Mouse (Mus musculus) fat pad, adult 2 months (tissue): Measurements from ENCODE around the gene Ap3d1.

ENCODE experiments used
- DNase-seq: peaks from one replicate; pipeline ENCODE4 v3.0.0-alpha.2; 2011; ENCODE audit warnings: low read depth, low spot score; ENCODE audit errors: extremely low read depth

Ap3d1 gene

DNA sequence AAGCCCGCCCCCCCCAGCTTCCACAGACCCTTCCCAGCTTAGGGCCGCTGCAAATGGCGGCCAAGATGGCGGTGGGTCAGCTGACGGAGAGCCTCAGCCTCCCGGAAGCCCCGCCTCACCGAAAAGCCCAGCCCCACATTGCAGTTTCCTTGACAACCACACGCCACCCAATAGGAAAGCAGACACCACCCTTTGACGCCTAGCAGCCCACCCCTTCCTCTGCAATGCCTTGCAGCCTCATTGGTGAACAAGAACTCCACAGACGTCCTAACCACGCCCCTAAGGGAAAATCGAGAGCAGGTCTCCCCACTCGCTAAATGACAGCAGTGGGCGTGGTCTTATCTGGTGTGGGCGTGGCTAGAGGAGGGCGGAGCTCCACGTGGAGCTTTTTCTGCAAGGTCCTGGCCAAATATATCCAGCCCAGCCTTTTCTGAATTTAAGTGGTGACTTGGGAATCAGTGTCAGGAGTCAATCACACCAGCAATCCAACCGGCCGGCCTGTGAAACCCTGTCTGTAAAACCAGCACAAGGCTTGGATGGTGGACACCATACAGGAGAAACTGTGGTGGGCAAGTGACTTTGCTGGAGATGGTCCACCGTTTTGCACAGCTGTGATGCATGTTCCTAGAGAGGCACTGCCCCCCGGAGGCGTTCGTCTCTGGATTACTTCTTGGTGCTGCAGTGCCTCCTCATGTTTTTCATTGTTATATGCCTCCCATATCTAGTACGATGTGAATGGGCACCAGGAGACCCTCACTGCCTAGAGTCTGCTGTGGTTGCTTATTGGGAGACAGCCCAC is at the start of gene Ap3d1:
Gene Ap3d1, minus strand, starts transcription at position 85 of the 799 bp plus-strand sequence.
- DNase-seq: peak; percentile 97

DNA sequence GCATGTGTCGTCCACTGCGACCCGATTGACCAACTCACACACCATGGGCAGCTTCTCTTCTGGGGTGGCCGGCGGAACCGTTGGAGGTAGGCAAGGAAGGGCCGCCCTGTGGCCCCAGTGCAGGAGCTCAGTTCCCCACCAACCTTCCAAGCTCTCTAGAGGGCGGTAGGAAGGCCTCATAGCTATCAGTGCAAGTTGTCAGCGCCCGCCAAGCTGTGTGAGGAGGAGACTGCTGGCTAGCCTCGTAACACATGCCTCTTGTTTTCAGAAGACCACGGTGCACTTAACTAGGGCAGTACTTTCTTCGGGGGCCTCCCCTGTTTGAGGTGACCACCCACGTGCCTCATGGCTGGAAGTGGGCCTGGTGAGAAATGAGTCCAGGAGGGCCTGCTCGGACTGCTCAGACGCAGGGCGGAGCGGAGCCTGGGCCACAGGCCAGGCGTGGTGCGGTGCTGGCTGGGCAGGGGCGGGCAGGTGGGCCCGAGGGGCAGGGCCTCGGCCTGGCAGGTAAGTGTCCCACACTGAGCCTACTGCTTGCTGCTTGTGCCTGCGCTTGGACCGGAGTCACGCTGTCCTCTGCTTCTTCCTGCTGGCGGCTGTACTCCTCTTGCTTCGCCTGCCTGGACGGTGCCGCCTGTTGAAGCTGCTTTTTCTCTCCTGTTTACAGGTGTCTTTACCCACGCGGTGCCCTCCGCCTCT is 49.6 kb upstream of the Ap3d1 start:
- DNase-seq: no peak

DNA sequence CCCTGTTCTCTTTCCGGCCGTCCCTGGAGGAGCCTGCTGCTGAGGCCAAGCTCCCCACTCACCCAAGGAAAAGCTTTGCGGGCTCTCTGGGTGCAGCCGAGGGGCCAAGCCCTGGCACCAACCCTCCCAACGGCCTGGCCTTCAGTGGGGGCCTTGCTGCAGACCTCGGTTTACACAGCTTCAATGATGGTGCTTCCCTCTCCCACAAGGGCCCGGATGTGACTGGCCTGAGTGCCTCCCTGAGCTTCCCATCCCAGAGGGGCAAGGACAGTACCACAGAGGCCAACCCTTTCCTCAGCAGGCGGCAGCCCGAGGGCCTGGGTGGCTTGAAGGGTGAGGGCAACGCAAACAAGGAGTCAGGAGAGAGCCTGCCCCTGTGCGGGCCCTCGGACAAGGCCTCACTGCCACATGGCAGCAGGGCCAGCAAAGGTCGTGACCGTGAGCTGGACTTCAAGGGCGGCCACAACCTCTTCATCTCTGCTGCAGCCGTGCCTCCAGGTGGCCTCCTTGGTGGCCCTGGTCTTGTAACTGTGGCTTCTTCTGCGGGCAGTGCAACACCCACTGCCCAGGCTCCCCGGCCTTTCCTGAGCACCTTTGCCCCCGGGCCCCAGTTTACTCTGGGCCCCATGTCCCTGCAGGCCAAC is 48.8 kb upstream of the Ap3d1 start:
- no peak for DNase-seq

DNA sequence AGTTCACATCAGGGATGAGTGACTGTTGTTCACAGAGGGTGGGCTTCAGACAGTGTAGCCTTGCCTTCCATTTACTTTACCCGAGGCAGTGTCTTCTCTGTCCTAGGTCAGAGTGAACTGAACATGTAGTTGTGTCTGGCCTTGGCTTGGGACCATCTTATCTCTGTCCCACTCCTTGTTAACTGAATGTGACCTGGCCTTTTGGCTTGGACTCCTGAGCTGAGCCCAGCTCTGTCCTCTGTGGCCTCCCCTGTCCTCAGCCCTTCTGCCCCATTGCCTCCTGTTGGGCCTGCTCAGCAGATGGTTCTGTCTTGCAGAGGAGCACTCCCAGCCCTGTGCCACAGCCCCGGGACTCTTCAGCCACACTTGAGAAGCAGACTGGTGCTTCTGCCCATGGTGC is 45.5 kb upstream of the Ap3d1 start:
- DNase-seq: no peak

DNA sequence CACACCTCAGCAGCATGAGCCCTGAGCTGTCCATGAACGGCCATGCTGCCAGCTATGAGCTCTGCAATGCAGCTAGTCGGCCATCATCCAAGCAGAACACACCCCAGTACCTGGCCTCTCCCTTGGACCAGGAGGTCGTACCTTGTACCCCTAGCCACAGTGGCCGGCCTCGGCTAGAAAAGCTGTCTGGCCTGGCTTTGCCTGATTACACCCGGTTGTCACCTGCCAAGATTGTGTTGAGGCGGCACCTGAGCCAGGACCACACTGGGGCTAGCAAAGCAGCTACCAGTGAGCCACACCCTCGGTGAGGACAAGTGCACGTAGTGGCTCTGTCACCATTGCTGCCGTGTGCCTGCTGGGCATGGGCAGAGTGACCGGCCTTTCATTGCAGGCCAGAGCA is 43.9 kb upstream of the Ap3d1 start:
- no peak for DNase-seq

DNA sequence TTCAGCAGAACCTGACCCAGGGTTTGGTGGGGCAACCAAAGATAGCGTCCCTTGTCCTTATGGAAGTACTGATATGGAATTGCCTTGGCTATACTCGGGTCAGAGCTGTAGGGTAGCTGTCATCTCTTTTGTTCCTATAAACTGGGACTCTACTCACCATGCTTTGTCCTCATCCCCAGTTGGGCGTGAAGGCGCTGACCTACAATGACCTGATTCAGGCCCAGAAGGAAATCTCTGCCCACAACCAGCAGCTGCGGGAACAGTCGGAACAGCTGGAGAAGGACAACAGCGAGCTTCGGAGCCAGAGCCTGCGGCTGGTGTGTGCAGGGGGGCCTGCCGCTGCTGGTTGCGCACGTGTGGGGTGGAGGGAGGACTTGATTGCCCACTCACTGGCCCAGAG is 42.8 kb upstream of the Ap3d1 start:
- DNase-seq: no peak

DNA sequence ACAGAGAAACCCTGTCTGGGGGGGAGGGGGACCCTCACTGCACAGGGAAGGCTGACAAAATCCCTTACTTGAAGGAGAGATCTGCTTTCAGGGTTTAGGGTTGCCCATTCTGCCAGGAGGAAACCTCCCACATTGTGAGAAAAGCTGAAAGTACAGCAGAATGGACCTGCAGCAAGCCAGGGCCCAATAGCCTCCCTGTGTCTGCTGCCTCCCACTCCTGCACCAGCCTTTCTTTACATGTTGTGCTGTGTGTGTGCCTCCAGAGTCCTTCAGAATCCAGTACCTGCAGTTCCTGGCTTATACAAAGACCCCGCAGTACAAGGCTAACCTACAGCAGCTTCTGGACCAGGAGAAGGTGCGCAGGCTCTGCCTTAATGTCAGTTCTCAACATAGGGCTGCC is 42.2 kb upstream of the Ap3d1 start:
- DNase-seq: no peak

DNA sequence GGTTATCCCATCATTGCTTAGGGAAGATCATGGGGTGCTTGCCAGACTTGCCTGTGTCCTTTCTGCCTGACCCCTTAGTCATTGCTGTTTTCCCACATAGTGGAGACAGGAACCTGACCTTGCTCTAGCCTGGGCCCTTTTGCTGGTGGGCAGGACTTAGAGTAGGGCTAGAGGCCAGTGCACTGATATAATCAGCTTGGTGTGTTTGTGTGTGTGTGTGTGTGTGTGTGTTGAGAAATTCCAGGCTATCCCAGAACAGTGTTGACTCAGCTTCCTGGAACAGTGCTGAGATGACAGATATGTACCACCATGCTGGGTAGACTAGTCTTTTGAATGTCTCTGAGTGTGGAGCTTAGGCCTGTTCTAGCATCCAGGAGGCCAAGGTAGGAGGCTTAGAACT is 37.5 kb upstream of the Ap3d1 start:
- no peak for DNase-seq

DNA sequence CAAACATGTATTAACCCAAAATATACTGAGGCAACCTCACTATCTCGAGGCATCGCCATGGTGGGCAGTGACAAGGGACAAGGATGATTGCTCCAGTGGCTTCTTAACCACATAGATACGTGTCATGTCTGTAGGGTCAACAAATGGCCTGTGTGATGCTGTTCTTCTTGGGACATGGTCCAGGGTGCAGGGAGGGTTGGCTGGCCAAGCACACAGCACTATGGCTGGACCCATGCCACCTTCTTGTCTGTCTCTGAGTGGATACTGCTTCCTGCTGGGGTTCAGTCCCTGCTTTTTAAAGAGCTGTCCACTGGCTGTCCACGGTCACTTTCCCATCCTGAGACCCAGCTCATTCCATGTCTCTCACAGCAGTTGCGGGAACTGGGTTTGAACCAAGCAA is 35.1 kb upstream of the Ap3d1 start:
- no peak for DNase-seq

DNA sequence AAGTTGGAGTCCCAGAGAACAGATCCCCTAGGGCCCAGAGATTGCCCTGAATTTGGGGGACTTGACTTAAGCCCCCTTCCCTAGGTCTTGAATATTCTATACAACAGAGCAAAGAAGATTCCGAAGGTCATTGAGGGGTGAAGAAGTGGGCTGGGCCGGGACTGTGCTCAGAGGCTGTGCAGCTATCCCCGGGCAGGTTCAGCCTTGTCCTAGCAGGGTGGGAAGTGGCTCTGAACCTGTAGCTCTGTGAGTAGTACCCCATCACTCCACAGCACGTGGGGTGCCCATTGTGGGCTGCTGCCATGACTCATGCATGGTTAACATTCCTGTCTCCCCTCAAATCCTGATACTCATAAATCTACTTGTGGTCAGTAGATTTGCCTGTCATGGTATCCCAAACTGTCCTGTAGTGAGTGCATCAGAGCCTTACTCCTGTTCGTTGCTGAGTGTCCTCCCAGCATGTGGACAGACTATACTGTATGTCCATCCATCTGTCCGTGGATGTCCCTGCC is 34.4 kb upstream of the Ap3d1 start:
- no peak for DNase-seq

DNA sequence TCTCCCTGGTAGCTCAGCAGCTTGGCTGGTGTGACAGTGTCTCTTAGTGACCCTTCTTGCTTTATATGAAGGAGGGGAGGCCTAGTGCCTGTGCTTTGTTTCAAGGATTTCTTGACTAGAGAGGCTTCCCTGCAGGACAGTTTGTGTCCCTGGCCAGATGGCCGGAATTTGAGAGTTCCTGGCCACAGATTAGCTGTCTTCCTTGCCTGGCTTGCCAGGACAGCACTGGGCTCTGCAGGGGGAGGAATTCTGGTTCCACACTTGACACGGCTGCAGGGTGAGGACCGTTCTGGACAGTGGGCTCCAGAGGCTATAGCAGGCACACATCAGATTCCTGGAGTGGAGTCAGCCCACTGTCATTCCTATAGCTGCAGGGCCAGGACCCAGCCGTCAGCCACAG is 33.7 kb upstream of the Ap3d1 start:
- no peak for DNase-seq

DNA sequence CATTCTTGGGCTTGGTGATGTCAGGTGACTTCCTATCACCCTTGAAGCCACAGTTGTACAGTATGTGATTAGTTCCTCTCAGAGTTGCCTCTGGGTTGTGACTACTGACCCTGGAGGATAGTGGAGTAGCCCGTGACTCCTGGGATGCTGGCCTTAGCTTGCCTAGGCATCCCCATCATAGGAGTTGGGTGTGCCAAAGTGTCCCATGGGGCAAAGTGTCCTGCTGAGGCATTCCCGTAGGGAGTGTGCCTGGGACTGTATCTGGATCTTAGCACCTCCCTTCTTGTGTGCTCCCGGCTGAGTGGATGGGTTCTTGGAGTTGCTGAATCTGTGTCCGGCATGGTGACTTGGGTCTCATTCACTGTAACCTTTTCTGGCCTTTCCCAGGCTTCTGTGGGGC is 32.9 kb upstream of the Ap3d1 start:
- no peak for DNase-seq

DNA sequence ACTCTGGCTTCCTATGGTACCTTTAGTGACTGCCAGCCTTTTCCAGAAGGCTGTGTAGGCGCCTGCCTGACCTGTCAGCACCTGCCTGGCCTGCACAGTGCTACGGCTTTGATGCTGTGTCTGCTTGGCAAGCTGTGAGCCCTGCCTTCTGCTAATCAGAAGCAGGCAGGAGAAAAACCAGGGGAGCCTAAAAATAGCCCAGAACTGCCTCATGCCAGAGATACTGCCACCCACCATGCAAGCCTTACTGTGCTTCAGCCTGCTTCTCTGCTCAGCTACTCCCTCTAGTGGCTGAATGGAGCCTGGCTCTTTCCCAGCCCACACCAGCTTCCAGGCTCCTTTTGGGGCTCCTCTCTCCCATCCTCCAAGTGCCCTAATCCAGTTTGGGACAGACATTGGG is 32.5 kb upstream of the Ap3d1 start:
- DNase-seq: no peak

DNA sequence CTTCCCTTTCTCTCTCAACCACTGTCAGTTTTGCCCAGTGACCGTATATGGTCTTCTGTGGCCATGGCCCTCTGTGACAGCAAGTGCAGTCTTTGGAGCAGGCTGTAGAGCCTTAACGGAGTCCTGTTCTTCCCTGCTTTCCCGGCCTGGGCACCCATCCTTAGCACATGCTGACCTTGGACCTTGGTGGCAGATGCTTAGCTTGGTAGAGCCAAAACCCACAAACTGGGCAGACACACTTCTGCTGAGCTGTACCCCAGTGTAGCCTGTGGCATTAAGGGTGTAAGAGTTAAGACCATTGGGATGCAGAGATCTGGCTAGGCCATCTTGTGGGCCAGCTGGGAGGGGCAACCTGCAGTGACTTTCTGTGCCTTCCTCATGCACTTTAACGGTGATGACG is 31.8 kb upstream of the Ap3d1 start:
- DNase-seq: no peak

DNA sequence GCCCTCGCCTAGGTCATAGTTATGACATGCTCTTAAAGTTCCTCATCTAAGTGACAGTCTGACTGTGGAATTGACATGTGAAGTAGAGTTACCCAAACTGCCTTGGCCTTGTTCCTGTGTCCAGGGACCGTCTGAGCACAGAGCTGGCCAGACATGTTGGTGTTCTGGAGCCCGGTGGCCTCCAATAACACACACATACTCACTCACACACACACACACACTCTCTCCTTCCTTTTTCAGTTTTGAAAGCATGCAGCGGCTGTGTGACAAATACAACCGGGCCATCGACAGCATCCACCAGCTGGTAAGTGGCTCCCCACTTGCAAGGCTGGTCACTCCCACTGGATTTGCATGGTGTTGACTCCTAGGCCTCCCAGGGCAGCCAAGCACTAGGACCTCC is 26.3 kb upstream of the Ap3d1 start:
- DNase-seq: no peak

DNA sequence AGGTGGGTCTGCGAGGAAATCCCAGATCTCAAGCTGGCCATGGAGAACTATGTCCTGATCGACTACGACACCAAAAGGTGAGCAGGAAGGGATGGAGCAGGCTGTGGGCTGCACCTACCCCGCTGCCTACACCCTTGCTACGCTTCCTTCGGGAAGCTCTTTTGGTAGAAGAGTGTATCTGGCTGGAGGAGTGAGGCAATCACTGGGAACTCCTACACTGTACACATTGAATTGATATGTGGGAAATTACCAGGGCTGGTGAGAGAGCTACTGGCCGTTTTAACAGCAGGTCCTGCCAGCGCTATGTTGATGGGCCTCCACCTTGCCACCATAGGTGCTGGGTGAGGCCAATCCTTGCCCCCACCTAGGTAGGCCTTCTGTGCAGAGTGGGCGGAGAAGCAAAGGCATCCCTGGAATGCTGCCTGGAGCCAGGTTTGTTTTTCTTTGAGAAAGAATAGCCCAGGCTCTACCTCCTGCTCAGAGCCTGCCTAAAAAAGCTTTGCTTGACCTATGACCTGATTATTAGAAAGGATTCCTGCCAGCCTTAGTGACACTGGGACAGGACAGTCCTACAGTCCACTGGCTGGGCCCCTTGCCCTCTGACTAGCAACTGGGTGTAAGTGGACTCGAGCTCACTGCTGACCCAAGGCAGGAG is 24.2 kb upstream of the Ap3d1 start:
- DNase-seq: no peak

DNA sequence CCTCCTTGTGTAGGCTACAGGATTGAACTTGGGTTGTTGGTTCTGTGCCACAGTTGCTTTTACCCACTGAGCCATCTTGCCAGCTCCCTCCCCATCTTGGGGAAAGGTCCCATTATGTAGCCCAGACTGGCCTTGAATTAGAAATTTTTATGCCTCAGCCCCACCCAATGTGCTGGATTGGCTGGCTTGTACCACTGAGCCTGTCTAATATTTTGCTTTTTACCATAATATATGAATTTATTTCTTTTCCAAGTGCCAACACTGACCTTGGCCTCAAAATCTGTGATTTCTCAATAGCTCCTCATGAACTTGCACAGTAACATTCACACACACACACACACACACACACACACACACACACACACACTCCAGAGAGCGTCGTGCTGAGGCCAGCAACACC is 23.7 kb upstream of the Ap3d1 start:
- no peak for DNase-seq

DNA sequence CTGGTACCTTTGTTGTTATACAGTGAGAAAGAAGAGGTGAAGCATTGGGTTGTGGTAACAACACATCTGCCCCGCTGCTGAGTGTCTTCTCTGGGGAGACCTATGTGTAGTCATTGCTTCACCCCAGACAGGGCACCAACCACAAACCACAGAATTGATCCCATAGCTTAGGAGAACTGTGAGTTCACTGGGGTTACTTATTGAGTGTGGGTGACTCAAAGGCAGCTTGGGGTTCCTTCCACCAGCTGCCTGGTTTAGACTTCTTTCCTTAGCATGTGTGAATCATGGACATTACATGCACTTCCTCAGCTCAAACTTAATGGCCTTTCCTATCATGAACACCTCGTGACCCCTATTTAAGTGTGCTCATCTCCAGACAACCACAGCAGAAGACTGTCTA is 21.4 kb upstream of the Ap3d1 start:
- no peak for DNase-seq

DNA sequence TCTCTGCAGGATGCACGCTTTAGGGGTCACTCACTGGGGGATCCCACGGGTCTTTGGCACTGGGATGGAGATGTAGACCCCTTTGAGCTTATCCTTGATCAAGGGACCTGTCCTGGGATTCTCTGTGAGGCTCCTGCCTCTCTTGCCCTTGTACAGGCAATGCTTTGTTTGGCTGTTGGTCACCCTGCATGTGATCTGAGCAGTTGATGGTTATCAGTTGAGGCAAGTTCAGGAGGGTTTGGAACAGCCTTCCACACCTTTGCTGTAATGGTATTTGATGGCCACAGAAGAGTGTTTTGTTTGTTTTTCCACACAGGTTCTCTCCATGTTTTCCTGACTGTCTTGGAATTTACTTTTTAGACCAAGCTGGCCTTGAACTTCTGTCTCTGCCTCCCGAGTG is 19.8 kb upstream of the Ap3d1 start:
- no peak for DNase-seq

DNA sequence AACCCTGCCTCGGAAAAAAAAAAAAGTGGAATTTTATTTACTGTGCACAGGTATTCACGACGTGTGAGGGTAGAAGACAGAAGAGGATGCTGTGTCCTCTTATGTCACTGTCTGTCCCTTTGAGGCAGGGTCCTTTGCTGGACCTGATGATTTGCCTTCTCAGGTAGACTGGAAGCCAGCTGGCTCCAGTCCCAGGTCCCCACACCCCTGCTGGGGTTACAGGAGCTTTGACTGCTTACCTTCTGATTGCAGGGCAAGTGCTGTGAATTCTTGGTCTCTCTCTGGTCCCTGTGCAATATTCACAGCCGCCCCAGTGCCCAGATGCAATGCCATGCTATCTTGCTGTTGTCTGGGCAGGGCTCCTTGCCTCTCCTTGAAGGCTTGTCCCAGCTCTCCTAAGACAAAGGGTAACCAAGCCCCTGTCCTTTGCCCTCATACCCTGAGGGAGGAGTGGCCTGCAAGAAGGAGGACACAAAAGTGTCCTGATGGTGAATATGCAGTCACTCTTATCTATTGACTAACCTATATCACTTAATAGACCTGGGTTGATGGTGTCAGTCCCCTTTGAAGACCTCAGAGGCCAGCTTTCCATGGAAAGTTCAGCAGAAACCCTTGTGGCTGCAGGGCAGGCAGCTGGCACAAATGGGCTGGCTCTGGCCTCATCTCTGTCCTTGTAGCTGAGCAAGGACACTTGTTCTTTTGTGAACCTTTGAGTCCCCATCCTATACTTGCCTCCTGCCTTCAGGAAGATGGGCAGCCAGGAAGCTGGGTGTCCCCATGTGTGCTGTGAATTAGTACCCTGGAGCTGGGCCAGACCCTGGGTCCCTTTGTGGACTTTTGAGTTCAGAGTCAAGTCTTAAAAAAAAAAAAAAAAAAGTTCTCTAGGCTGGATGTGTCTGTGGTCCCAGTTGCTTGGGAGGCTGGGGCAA is 18.8 kb upstream of the Ap3d1 start:
- no peak for DNase-seq
